Mouse (Mus musculus): ENCODE measurements around the gene Cdyl2.

Gene Cdyl2

GRCm38 (mm10) chr8:116528736-116529135 is 204.1 kb downstream of the Cdyl2 start:
- DNase-seq, result no peak

- no peak for DNase-seq
Measured at GRCm38 (mm10) chr8:116524915-116525314, 207.9 kb downstream of the Cdyl2 start.

Data from layer of hippocampus, adult 9-11 months (tissue).